ENCODE assay signal across 16 mouse cellular contexts in genomic region chr7:44320886-44321285, GRCm38 (mm10). TPM values are rescaled to one million over a fixed set of nuclear protein-coding genes. Genes with fewer than 3 reads are reported as not detected.
DNase-seq lines count a peak whose midpoint lies in the region; ATAC-seq and TF ChIP-seq lines count a peak whose summit lies in the region.
"Had no signal": no experiment of that assay in that cellular context is flagged by ENCODE, and none has a peak within 500 bp of the region (broad histone marks: within the 10 kb centered on the region; RNA-seq: fewer than 3 reads in every experiment).

No protein-coding gene starts in this region.

- H3K9me3 ChIP-seq in liver, postnatal 0 days (ENCODE audit: low read length) = no peaks in the 10 kb centered on the region
- H3K9me3 ChIP-seq: limb, embryonic 10.5 days; liver, embryonic 15.5 days; megakaryocyte, embryonic 14.5 days had no signal

- WGBS in liver, postnatal 0 days (ENCODE audit: insufficient replicate concordance) = 47% methylated on average over 8 of the region's 8 CpGs

- H3K4me1 ChIP-seq in liver, postnatal 0 days (ENCODE audit: insufficient read depth) = no peaks in the 10 kb centered on the region
- H3K4me1 ChIP-seq: limb, embryonic 10.5 days; liver, embryonic 15.5 days; megakaryocyte, embryonic 14.5 days had no signal

- peak; percentile 39 for DNase-seq in ZHBTc4 (ENCODE audit: low read depth, low spot score)
- DNase-seq in brain, adult 2 months (ENCODE audit: low read depth, low spot score) = peak; percentile 91
- DNase-seq in cerebellum, postnatal 25 days = peak; percentile 76 to 86
- peak; percentile 73 to 79 for DNase-seq in layer of hippocampus, postnatal 14 days (ENCODE audit: low spot score in 2 of 2)
- no peak for DNase-seq in liver, postnatal 0 days
- DNase-seq in retina, embryonic 14.5 days (ENCODE audit: low spot score) = no peak
- no peak for DNase-seq in urinary bladder, postnatal 4 days (ENCODE audit: low spot score in 2 of 2)
- DNase-seq in lung, postnatal 4 days = no peak
- DNase-seq: adrenal gland, postnatal 10 days; embryo, embryonic 11 days; kidney, adult 18-20 months had no signal

- H3K4me3 ChIP-seq in liver, postnatal 0 days (ENCODE audit: low read depth, low read length) = no peak overlapping the region
- H3K4me3 ChIP-seq: limb, embryonic 10.5 days; liver, embryonic 15.5 days; megakaryocyte, embryonic 14.5 days had no signal

- no peak for ATAC-seq in liver, postnatal 0 days

- H3K27me3 ChIP-seq in liver, postnatal 0 days (ENCODE audit: insufficient read depth, low read length) = peaks cover 5% of the 10 kb centered on the region; the same call in 1 of the 2 replicates

- H3K9ac ChIP-seq in liver, postnatal 0 days (replicated peaks) = no peak overlapping the region
- H3K9ac ChIP-seq: liver, embryonic 15.5 days had no signal

- no peak overlapping the region for H3K27ac ChIP-seq in liver, postnatal 0 days (ENCODE audit: low read depth)
- H3K27ac ChIP-seq: limb, embryonic 10.5 days; liver, embryonic 15.5 days had no signal

- H3K4me2 ChIP-seq in liver, postnatal 0 days (ENCODE audit: low read depth, low read length) = no peak overlapping the region
- H3K4me2 ChIP-seq: liver, embryonic 15.5 days had no signal

- TF ChIP-seq CTCF in liver, postnatal 0 days (IDR thresholded peaks at IDR 0.05; ENCODE audit: low read depth) = no peak

- TF ChIP-seq EP300 in liver, postnatal 0 days (IDR thresholded peaks at IDR 0.05; ENCODE audit: low read depth) = no peak

- no peaks in the 10 kb centered on the region for H3K36me3 ChIP-seq in liver, postnatal 0 days (replicated peaks; ENCODE audit: insufficient read depth, low read length)
- H3K36me3 ChIP-seq: limb, embryonic 10.5 days; liver, embryonic 15.5 days had no signal

RNA-seq across cellular contexts. Expression of gene Shank1, which starts 10.8 kb away (rescaled TPM):
- total RNA-seq in layer of hippocampus, postnatal 14 days (2021) = 100 to 1,000 TPM; 566 to 582 TPM
- polyA plus RNA-seq in liver, postnatal 0 days (2015; fragmentation: Nextera tagmentation; extraction: Ambion mirVana) = not detected in 2 replicates

RNA-seq across cellular contexts. Expression of gene Clec11a, which starts 14.2 kb away (rescaled TPM):
- 1 to 10 TPM; 2.5 to 2.8 TPM for total RNA-seq in layer of hippocampus, postnatal 14 days (2021)
- 1.6 and 1.8 TPM in 2 replicates for polyA plus RNA-seq in liver, postnatal 0 days (2015; fragmentation: Nextera tagmentation; extraction: Ambion mirVana)

RNA-seq across cellular contexts. Expression of gene Gm15517, which starts 59.6 kb away (rescaled TPM):
- total RNA-seq in layer of hippocampus, postnatal 14 days (2021) = not detected
- not detected in 2 replicates for polyA plus RNA-seq in liver, postnatal 0 days (2015; fragmentation: Nextera tagmentation; extraction: Ambion mirVana)
- total RNA-seq: adrenal gland, postnatal 10 days; gastrocnemius, postnatal 4 days had no signal
- polyA plus RNA-seq: heart, embryonic 16.5 days; limb, embryonic 10.5 days; liver, embryonic 15.5 days had no signal

Comparison
In these comparisons a context has a peak if more than half of its experiments do, and no peak if none do; other contexts are left out.
1. DNase-seq: peak in ZHBTc4 (single experiment), brain, adult 2 months (single experiment), cerebellum, postnatal 25 days (2 of 2) and layer of hippocampus, postnatal 14 days (2 of 2); none in liver, postnatal 0 days (single experiment), retina, embryonic 14.5 days (single experiment), urinary bladder, postnatal 4 days (0 of 2) and lung, postnatal 4 days (0 of 2).